Mouse (Mus musculus) lung, embryonic 15.5 days (tissue): Measurements from ENCODE around the gene Ebf3. TPM values are rescaled to one million over a fixed set of nuclear protein-coding genes. Genes with fewer than 3 reads are reported as not detected.
A peak's percentile ranks its signal among the peaks of the same experiment; 100 is the strongest.

ENCODE experiments used
- ATAC-seq: fragments of 200-750 bp; cut with Nextera tagmentation; 2 replicates; pipeline ENCODE4 v1.8.0; 2017; ENCODE audit warnings: moderate number of reproducible peaks, borderline replicate concordance; ENCODE audit not compliant: low FRiP score, low TSS enrichment; ENCODE audit errors: extremely low read depth
- H3K27ac ChIP-seq: fragments of 300-500 bp; sonication (generic); 2 replicates; pipeline ENCODE4 v1.5.1; 2015; ENCODE audit warnings: moderate library complexity, mild to moderate bottlenecking, inconsistent platforms
- H3K27me3 ChIP-seq: fragments of 300-500 bp; sonication (generic); 2 replicates; pipeline ENCODE4 v1.6.1; 2015; ENCODE audit warnings: inconsistent platforms
- H3K36me3 ChIP-seq: fragments of 300-500 bp; sonication (generic); 2 replicates; pipeline ENCODE4 v1.6.1; 2015; ENCODE audit warnings: inconsistent platforms
- H3K4me1 ChIP-seq: fragments of 300-500 bp; sonication (generic); 2 replicates; pipeline ENCODE4 v1.6.1; 2015; ENCODE audit warnings: inconsistent platforms
- H3K4me2 ChIP-seq: fragments of 300-500 bp; sonication (generic); 2 replicates; pipeline ENCODE4 v1.6.1; 2015; ENCODE audit warnings: inconsistent platforms, mild to moderate bottlenecking, moderate library complexity
- H3K4me3 ChIP-seq: fragments of 300-500 bp; sonication (generic); 2 replicates; pipeline ENCODE4 v1.5.1; 2015; ENCODE audit warnings: mild to moderate bottlenecking, inconsistent platforms
- H3K9ac ChIP-seq: fragments of 300-500 bp; sonication (generic); 2 replicates; pipeline ENCODE4 v1.6.1; 2015; ENCODE audit warnings: inconsistent platforms
- H3K9me3 ChIP-seq: fragments of 300-500 bp; sonication (generic); 2 replicates; pipeline ENCODE4 v1.6.1; 2016; ENCODE audit warnings: inconsistent platforms
- WGBS: fragments of 180-500 bp; shearing (Covaris S2); methylation state at CpG from one replicate; pipeline ENCODE4 v1.1.7; 2015; 5-methylcytosine and 5-hydroxymethylcytosine counted together
- polyA plus RNA-seq: library from polyadenylated mRNA; unstranded; fragments of >200 nt; fragmentation: Nextera tagmentation; extraction: Ambion mirVana; gene quantifications from 2 replicates; pipeline ENCODE4 v1.2.1, GENCODE M21; 2015

Ebf3 gene
- polyA plus RNA-seq, 1 experiment from 2014 or later, result 0.12 TPM

- Histone ChIP-seq H3K27ac (no peak overlapping the region), H3K9me3 (no peaks in the 10 kb centered on the region), H3K4me1 (no peaks in the 10 kb centered on the region), H3K4me2 (no peak overlapping the region), H3K36me3 (no peaks in the 10 kb centered on the region), H3K4me3 (no peak overlapping the region), H3K27me3 (peaks cover 38% of the 10 kb centered on the region), H3K9ac (no peak overlapping the region)
- no peak for ATAC-seq
- WGBS, result 82% methylated on average over 8 of the region's 8 CpGs
Measured at GRCm38 (mm10) chr7:137262330-137262729, 51.9 kb downstream of the Ebf3 start.

DNA sequence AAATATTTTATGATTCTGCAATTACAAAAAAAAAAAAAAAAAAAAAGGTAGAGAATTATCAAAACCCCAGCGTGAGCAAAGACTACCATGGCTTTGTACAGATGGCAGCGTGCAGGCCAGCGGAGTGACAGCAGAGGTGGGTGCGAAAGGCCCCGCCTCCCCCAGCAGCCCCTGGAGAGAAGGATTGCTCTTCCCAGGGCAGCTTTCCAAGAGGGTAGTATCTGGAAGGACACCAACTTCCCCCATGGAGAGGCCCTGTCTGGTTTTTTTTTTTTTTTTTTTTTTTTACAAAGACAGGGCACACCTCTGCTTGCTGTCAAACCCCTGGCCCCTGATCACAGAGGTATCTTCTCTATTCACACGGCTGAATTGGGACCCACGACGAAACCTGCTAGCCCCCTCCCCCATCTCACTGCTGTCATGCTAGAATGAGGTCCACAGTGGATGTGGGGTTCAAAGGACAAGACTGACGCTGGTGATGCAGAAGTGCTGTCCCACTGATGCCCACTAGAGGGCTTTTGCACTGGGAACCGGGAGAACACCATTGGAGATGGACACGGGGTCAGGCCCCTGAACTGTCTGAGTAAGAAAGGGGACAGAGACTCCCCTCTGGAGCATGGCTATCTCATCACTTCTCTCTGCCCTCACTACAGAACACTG, 67.9 kb downstream of the Ebf3 start:
- Histone ChIP-seq H3K4me1 (peaks cover 2% of the 10 kb centered on the region; the same call in 1 of the 2 replicates), H3K4me2 (no peak overlapping the region), H3K27me3 (peaks cover 30% of the 10 kb centered on the region; the same call in 1 of the 2 replicates), H3K9ac (no peak overlapping the region), H3K36me3 (no peaks in the 10 kb centered on the region), H3K4me3 (no peak overlapping the region), H3K27ac (no peak overlapping the region), H3K9me3 (no peaks in the 10 kb centered on the region)
- WGBS, result 34% methylated on average over 11 of the region's 11 CpGs
- no peak for ATAC-seq

DNA sequence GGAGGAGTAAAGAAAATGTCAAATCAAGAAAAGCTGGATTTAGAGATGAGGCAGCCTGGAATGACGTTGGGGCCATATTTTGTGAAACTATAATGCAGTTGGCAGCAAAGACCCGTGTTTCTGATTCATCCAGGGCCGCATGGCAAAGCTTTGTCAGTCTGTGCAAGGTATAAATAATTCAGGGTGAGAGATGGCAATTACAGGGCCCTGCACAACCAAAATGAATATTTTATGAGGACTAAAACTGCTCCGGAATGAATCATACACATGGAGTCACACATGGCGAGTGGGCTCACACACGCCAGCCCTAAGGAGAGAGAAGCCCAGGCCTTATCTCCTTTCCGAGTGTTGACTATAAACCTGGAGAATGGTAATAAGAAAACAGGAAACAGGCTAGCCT, 69.4 kb downstream of the Ebf3 start:
- Histone ChIP-seq H3K9ac (no peak overlapping the region), H3K4me3 (no peak overlapping the region), H3K27ac (no peak overlapping the region), H3K4me1 (peaks cover 9% of the 10 kb centered on the region; the same call in 1 of the 2 replicates), H3K9me3 (no peaks in the 10 kb centered on the region), H3K36me3 (no peaks in the 10 kb centered on the region), H3K27me3 (peaks cover 35% of the 10 kb centered on the region; the same call in 1 of the 2 replicates), H3K4me2 (no peak overlapping the region)
- ATAC-seq, result no peak
- 84% methylated on average over 7 of the region's 7 CpGs for WGBS

DNA sequence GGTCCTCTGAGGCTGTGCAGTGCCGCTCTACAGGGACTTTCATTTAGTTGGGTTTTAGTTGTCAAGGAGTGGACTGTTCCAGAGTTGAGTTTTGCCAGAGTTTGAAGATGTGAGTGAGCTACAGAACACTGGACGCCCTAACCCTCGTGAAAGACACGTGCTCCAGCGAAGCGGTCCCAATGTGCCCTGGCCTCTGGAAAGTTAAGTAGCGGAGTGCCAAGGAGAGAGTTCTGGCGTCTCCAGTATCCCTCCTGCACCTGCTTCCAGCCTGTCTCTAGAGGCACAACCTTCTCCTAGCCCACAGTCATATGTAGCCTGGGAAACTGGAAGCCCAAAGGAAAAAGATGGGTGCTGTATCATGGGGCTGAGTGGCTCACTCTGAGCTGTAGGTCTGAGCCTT, 73.8 kb downstream of the Ebf3 start:
- WGBS, result 79% methylated on average over 8 of the region's 8 CpGs
- Histone ChIP-seq H3K9ac (no peak overlapping the region), H3K27ac (no peak overlapping the region), H3K36me3 (no peaks in the 10 kb centered on the region), H3K27me3 (peaks cover 46% of the 10 kb centered on the region), H3K4me3 (no peak overlapping the region), H3K9me3 (no peaks in the 10 kb centered on the region), H3K4me2 (no peak overlapping the region), H3K4me1 (peaks cover 9% of the 10 kb centered on the region; the same call in 1 of the 2 replicates)
- no peak for ATAC-seq

DNA sequence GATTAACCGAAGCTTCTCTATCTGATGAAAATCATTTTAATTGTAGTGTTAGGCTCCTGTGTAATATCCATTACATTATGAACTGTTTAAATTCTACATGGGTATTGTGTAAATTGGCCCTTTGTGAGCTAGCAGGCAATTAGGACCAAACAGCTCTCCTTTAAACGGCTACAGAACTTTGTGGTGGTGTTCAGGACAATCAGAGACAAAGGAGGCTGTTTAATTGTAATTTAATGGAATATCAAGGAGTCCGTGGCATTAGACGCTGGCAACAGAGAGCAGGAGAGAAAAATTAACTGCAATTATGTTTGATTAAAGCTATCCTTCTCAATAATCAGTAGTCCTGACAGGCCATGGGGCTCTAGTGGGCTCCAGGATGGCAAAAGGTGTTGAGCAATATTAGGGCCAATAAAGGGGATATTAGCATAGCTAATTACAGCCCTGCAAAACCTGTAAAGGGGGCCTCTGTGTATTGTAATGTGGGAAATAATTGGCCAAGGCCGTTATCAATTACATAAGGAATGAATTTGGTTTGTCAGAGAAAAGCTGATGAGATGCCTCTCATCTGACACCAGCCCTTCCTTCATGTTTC, 74.6 kb downstream of the Ebf3 start:
- Histone ChIP-seq H3K4me3 (no peak overlapping the region), H3K4me2 (no peak overlapping the region), H3K4me1 (peaks cover 9% of the 10 kb centered on the region; the same call in 1 of the 2 replicates), H3K36me3 (no peaks in the 10 kb centered on the region), H3K27me3 (peaks cover 46% of the 10 kb centered on the region), H3K9me3 (no peaks in the 10 kb centered on the region), H3K9ac (no peak overlapping the region), H3K27ac (no peak overlapping the region)
- 75% methylated on average over 5 of the region's 5 CpGs for WGBS
- no peak for ATAC-seq

GRCm38 (mm10) chr7:137237419-137237818, 76.8 kb downstream of the Ebf3 start:
- H3K9me3 ChIP-seq, result no peaks in the 10 kb centered on the region
- no peak overlapping the region for H3K4me2 ChIP-seq
- no peak overlapping the region for H3K9ac ChIP-seq
- no peaks in the 10 kb centered on the region for H3K36me3 ChIP-seq
- H3K4me3 ChIP-seq, result no peak overlapping the region
- no peak overlapping the region for H3K27ac ChIP-seq
- H3K4me1 ChIP-seq, result peaks cover 9% of the 10 kb centered on the region; the same call in 1 of the 2 replicates
- no peak for ATAC-seq
- 76% methylated on average over 12 of the region's 12 CpGs for WGBS
- H3K27me3 ChIP-seq, result peaks cover 31% of the 10 kb centered on the region

DNA sequence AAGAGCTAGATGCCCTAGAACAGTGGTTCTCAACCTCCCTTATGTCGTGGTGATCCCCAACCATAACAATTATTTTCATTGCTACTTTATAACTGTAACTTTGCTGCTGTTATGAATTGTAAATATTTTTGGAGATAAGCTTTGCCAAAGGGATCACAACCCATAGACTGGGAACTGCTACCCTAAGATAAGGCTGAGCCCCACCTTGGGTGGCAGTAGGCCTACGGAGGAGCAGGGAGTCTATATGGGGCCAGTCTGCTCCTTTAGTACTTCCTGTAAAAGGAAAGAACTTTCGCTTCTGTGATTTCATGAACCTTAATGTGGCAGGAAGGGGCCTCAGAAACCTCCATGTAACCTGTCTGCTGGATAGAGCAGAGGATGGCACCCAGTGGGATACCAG, 90.4 kb downstream of the Ebf3 start:
- Histone ChIP-seq H3K4me2 (no peak overlapping the region), H3K4me3 (no peak overlapping the region), H3K4me1 (0 out of 2 replicates have a peak, but pooled peaks cover 7% of the 10 kb centered on the region), H3K36me3 (no peaks in the 10 kb centered on the region), H3K9ac (no peak overlapping the region), H3K9me3 (no peaks in the 10 kb centered on the region), H3K27ac (no peak overlapping the region), H3K27me3 (peaks cover 1% of the 10 kb centered on the region; the same call in 1 of the 2 replicates)
- ATAC-seq, result no peak
- WGBS, result 86% methylated on average over 3 of the region's 3 CpGs

- Histone ChIP-seq H3K4me2 (no peak overlapping the region), H3K27ac (no peak overlapping the region), H3K9ac (no peak overlapping the region), H3K27me3 (peaks cover 3% of the 10 kb centered on the region; the same call in 1 of the 2 replicates), H3K4me1 (0 out of 2 replicates have a peak, but pooled peaks cover 7% of the 10 kb centered on the region), H3K9me3 (no peaks in the 10 kb centered on the region), H3K36me3 (no peaks in the 10 kb centered on the region), H3K4me3 (no peak overlapping the region)
- WGBS, result 83% methylated on average over 6 of the region's 6 CpGs
- ATAC-seq, result no peak
Measured at GRCm38 (mm10) chr7:137222831-137223505, 91.3 kb downstream of the Ebf3 start.

GRCm38 (mm10) chr7:137221599-137221998, 92.6 kb downstream of the Ebf3 start:
- WGBS, result 26% methylated on average over 6 of the region's 6 CpGs
- Histone ChIP-seq H3K27me3 (peaks cover 9% of the 10 kb centered on the region; the same call in 1 of the 2 replicates), H3K9ac (no peak overlapping the region), H3K9me3 (no peaks in the 10 kb centered on the region), H3K36me3 (no peaks in the 10 kb centered on the region), H3K4me3 (no peak overlapping the region), H3K4me1 (0 out of 2 replicates have a peak, but pooled peaks cover 7% of the 10 kb centered on the region), H3K4me2 (no peak overlapping the region), H3K27ac (no peak overlapping the region)
- ATAC-seq, result peak; percentile 64; the same call in 1 of the 2 replicates

- Histone ChIP-seq H3K4me2 (no peak overlapping the region), H3K9ac (no peak overlapping the region), H3K27me3 (peaks cover 9% of the 10 kb centered on the region; the same call in 1 of the 2 replicates), H3K4me3 (no peak overlapping the region), H3K36me3 (no peaks in the 10 kb centered on the region), H3K9me3 (no peaks in the 10 kb centered on the region), H3K4me1 (0 out of 2 replicates have a peak, but pooled peaks cover 7% of the 10 kb centered on the region), H3K27ac (no peak overlapping the region)
- no peak for ATAC-seq
- WGBS, result 76% methylated on average over 4 of the region's 4 CpGs
Measured at GRCm38 (mm10) chr7:137220436-137220835, 93.8 kb downstream of the Ebf3 start.

DNA sequence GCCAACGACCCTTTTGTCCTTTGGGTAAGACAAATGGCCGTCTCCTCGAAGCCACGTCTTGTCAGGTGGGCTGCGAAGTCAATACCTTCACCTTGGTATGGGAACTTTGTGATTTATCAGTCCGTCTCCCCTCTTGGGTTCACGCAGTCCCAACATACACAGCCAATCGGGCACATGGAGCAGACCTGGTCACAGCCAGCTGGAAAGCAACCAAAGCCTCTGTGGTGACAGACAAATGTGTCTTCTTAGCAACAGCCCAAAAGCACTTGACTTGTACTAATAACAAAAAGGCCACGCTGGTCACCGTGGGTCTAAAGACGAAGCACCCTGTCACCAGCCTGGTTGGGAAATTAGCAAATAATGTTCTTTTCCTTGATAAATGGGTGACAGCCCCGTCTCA, 95.5 kb downstream of the Ebf3 start:
- Histone ChIP-seq H3K4me1 (0 out of 2 replicates have a peak, but pooled peaks cover 7% of the 10 kb centered on the region), H3K4me3 (no peak overlapping the region), H3K9me3 (no peaks in the 10 kb centered on the region), H3K9ac (no peak overlapping the region), H3K27me3 (peaks cover 11% of the 10 kb centered on the region; the same call in 1 of the 2 replicates), H3K27ac (no peak overlapping the region), H3K4me2 (no peak overlapping the region), H3K36me3 (no peaks in the 10 kb centered on the region)
- 53% methylated on average over 12 of the region's 12 CpGs for WGBS
- ATAC-seq, result no peak

GRCm38 (mm10) chr7:137213444-137213843, 100.8 kb downstream of the Ebf3 start:
- 50% methylated on average over 1 of the region's 1 CpGs for WGBS
- no peak overlapping the region for H3K4me2 ChIP-seq
- peaks cover 31% of the 10 kb centered on the region for H3K27me3 ChIP-seq
- ATAC-seq, result no peak
- H3K9me3 ChIP-seq, result no peaks in the 10 kb centered on the region
- no peak overlapping the region for H3K27ac ChIP-seq
- H3K9ac ChIP-seq, result no peak overlapping the region
- no peaks in the 10 kb centered on the region for H3K36me3 ChIP-seq
- no peaks in the 10 kb centered on the region for H3K4me1 ChIP-seq
- no peak overlapping the region for H3K4me3 ChIP-seq
